Mouse (Mus musculus): ENCODE results near the gene Ints4. TPM values are rescaled to one million over a fixed set of nuclear protein-coding genes. Genes with fewer than 3 reads are reported as not detected.

Gene Ints4
- polyA plus RNA-seq, 1 experiment from 2014 or later, result 21.9 TPM

DNA sequence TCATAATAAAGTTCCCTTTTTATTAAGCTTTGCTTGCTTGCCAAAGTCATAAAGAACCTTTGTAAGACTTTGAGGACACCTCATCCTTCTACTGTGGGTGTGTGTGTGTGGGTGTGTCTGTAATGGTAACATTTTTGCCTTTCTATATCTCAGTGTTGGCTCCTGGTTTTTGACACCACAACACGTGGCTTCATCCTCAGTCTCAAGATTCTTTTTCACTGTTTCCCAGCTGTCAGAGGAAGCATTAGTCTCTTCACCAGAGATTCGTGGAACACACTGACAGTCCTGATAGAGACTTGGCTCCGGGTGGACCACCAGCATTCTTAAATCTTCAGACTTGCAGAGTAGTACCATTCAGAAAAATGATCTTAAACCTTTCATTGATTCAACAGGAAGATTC, 466 bp upstream of the Ints4 start:
- ATAC-seq (ENCODE audit: low FRiP score, low TSS enrichment) (no peak), DNase-seq (ENCODE audit: low spot score) (no peak)
- H3K4me2 ChIP-seq (replicated peaks; ENCODE audit: low read depth), result peak overlapping the region; percentile 48
- no peak overlapping the region; the same call in 1 of the 2 replicates for H3K27ac ChIP-seq (replicated peaks)
- H3K27me3 ChIP-seq (ENCODE audit: control insufficient read depth, insufficient read depth, low read length), result no peaks in the 10 kb centered on the region
- H3K9me3 ChIP-seq (ENCODE audit: control insufficient read depth, low read length), result no peaks in the 10 kb centered on the region
- peaks cover 8% of the 10 kb centered on the region; the same call in 1 of the 2 replicates for H3K36me3 ChIP-seq (ENCODE audit: control insufficient read depth, insufficient read depth, low read length)
- H3K4me3 ChIP-seq (ENCODE audit: low read depth, low read length), result peak overlapping the region; percentile 48
- no peaks in the 10 kb centered on the region; the same call in 1 of the 2 replicates for H3K4me1 ChIP-seq (replicated peaks; ENCODE audit: control insufficient read depth, insufficient read depth)
- no peak for TF ChIP-seq CTCF (IDR thresholded peaks at IDR 0.05; ENCODE audit: low read depth)
- TF ChIP-seq EP300 (optimal IDR thresholded peaks at IDR 0.05), result no peak
- 5% methylated on average over 3 of the region's 3 CpGs for WGBS
- no peak overlapping the region for H3K9ac ChIP-seq (ENCODE audit: low read length)

DNA sequence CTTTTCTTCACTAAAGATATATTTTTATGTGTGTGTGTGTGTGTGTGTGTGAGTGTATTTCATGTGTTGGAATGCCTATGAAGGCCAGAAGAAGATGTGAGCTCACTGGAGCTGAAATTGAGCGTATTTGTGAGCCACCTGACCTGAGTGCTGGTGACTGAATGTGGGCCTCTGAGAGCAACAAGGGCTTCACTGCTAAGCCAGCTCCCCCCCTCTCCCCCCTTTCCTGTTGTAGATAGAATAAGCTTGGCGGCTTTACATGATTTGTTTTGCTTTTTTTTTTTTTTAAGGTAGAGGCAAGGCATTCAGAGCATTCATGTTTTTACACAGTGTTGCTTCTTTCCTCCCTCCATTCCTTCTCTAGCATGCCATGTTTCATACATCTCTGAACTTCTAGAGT, 2.6 kb downstream of the Ints4 start:
- Histone ChIP-seq H3K4me1 (replicated peaks; ENCODE audit: control insufficient read depth, insufficient read depth) (no peaks in the 10 kb centered on the region; the same call in 1 of the 2 replicates), H3K4me2 (replicated peaks; ENCODE audit: low read depth) (no peak overlapping the region), H3K27me3 (ENCODE audit: control insufficient read depth, insufficient read depth, low read length) (no peaks in the 10 kb centered on the region), H3K36me3 (ENCODE audit: control insufficient read depth, insufficient read depth, low read length) (peaks cover 15% of the 10 kb centered on the region; the same call in 1 of the 2 replicates), H3K9ac (ENCODE audit: low read length) (no peak overlapping the region), H3K4me3 (ENCODE audit: low read depth, low read length) (no peak overlapping the region), H3K9me3 (ENCODE audit: control insufficient read depth, low read length) (no peaks in the 10 kb centered on the region), H3K27ac (replicated peaks) (no peak overlapping the region)
- TF ChIP-seq CTCF (IDR thresholded peaks at IDR 0.05; ENCODE audit: low read depth) (no peak), EP300 (optimal IDR thresholded peaks at IDR 0.05) (no peak)
- ATAC-seq (ENCODE audit: low FRiP score, low TSS enrichment) (no peak), DNase-seq (ENCODE audit: low spot score) (no peak)
- 81% methylated on average over 2 of the region's 2 CpGs for WGBS

DNA sequence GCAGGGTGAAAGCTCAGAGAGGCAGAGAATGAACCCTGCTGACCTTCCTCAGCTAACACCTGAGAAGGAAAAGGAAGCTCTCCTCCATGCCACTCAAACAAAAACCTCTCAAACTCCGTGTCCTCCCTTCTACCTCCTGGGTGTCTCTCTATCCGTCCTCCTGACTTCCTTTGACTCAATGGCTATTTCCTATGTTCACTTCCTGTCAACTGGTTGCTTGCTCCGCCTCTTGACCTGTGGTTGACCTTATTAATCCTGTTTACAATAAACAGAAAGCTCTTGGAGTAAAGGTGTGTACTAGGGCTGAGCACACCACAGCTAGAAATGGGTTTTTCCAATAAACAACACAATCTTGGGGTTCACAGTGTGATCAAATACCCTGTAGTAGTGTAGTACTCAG, 10.4 kb downstream of the Ints4 start:
- no peak for ATAC-seq (ENCODE audit: low FRiP score, low TSS enrichment)
- DNase-seq (ENCODE audit: low spot score), result no peak
- 76% methylated on average over 3 of the region's 3 CpGs for WGBS
- Histone ChIP-seq H3K9me3 (ENCODE audit: control insufficient read depth, low read length) (no peaks in the 10 kb centered on the region), H3K4me1 (replicated peaks; ENCODE audit: control insufficient read depth, insufficient read depth) (no peaks in the 10 kb centered on the region), H3K27me3 (ENCODE audit: control insufficient read depth, insufficient read depth, low read length) (no peaks in the 10 kb centered on the region), H3K9ac (ENCODE audit: low read length) (no peak overlapping the region), H3K4me2 (replicated peaks; ENCODE audit: low read depth) (no peak overlapping the region), H3K36me3 (ENCODE audit: control insufficient read depth, insufficient read depth, low read length) (peaks cover 12% of the 10 kb centered on the region; the same call in 1 of the 2 replicates), H3K27ac (replicated peaks) (no peak overlapping the region), H3K4me3 (ENCODE audit: low read depth, low read length) (no peak overlapping the region)
- no peak for TF ChIP-seq CTCF (IDR thresholded peaks at IDR 0.05; ENCODE audit: low read depth)
- TF ChIP-seq EP300 (optimal IDR thresholded peaks at IDR 0.05), result no peak

DNA sequence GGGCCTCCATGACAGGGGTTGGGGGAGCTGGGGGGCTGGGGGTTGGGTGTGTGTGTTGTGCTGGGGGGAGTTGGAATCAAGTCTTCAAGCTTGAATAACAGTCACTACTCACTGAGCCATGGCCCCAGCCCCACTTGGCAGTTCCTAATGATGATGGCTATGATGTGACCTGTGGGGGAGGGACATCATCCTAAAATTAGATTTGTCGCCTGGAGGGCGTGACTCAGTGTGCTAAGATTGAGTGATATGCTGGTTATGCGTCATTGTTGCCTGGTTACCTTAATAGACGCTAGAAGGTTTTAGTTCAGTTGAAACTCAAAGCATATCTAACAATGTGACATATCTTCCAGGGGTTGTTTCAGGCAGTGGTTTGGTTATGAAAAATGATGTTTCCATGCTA, 11.7 kb downstream of the Ints4 start:
- no peak for ATAC-seq (ENCODE audit: low FRiP score, low TSS enrichment)
- WGBS, result 75% methylated on average over 4 of the region's 4 CpGs
- Histone ChIP-seq H3K27me3 (ENCODE audit: control insufficient read depth, insufficient read depth, low read length) (no peaks in the 10 kb centered on the region), H3K36me3 (ENCODE audit: control insufficient read depth, insufficient read depth, low read length) (peaks cover 9% of the 10 kb centered on the region; the same call in 1 of the 2 replicates), H3K27ac (replicated peaks) (no peak overlapping the region), H3K9me3 (ENCODE audit: control insufficient read depth, low read length) (no peaks in the 10 kb centered on the region), H3K4me2 (replicated peaks; ENCODE audit: low read depth) (no peak overlapping the region), H3K4me3 (ENCODE audit: low read depth, low read length) (no peak overlapping the region), H3K4me1 (replicated peaks; ENCODE audit: control insufficient read depth, insufficient read depth) (no peaks in the 10 kb centered on the region), H3K9ac (ENCODE audit: low read length) (no peak overlapping the region)
- DNase-seq (ENCODE audit: low spot score), result no peak
- no peak for TF ChIP-seq EP300 (optimal IDR thresholded peaks at IDR 0.05)
- TF ChIP-seq CTCF (IDR thresholded peaks at IDR 0.05; ENCODE audit: low read depth), result no peak

DNA sequence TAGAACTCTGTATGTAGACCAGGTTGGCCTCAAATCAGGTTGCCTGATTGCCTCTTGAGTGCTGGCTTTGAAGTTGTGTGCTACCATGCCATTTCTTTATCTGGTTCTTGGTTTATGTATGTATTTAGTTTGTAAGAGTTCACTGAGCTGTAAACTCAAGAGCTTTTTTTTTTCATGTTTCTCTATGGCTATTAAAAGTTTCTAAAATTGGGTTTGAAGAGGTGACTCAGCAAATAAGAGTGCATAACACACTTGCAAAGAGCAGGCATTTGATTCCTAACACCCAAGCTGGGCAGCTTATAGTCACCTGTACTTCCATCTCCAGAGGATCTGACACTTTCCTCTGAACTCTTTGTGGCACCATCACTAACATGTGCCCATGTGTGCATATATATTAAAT, 14.3 kb downstream of the Ints4 start:
- TF ChIP-seq EP300 (optimal IDR thresholded peaks at IDR 0.05) (no peak), CTCF (IDR thresholded peaks at IDR 0.05; ENCODE audit: low read depth) (no peak)
- H3K9ac ChIP-seq (ENCODE audit: low read length), result no peak overlapping the region

DNA sequence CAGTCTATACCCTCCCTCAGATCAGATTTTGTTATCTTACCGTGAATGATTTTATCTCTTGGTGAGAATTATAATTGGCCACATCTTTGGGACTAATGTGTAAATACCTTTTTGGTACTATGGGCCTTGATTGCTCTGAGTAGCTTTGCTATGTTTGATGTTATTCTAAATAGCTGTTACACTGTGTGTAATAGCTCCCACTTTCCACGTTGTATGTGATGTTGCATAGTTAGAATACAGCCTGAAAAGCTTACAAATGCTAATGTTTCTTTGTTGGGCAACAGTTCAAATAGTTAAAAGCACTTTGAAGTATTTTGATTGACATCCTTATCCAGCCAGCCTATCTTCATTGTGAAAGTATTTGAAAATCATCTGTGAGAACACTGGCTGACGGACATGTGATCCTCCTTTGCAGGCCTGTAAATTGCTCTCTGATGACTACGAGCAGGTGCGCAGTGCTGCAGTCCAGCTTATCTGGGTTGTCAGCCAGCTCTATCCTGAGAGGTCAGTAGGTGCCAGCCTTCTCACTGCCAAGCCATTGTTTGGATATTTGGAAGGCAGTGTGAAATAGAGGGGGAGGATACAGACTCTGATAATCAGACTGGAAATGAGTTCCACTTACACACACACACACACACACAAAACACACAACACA, 19.9 kb downstream of the Ints4 start:
- no peak for ATAC-seq (ENCODE audit: low FRiP score, low TSS enrichment)

More for the DNA sequence above, 14.3 kb downstream of the Ints4 start:
- H3K27me3 ChIP-seq (ENCODE audit: control insufficient read depth, insufficient read depth, low read length), result no peaks in the 10 kb centered on the region
- no peak overlapping the region for H3K27ac ChIP-seq (replicated peaks)
- H3K4me1 ChIP-seq (replicated peaks; ENCODE audit: control insufficient read depth, insufficient read depth), result no peaks in the 10 kb centered on the region
- H3K9me3 ChIP-seq (ENCODE audit: control insufficient read depth, low read length), result no peaks in the 10 kb centered on the region
- DNase-seq (ENCODE audit: low spot score) (no peak), ATAC-seq (ENCODE audit: low FRiP score, low TSS enrichment) (no peak)
- H3K36me3 ChIP-seq (ENCODE audit: control insufficient read depth, insufficient read depth, low read length), result 0 out of 2 replicates have a peak, but pooled peaks cover 3% of the 10 kb centered on the region
- H3K4me3 ChIP-seq (ENCODE audit: low read depth, low read length), result no peak overlapping the region
- no peak overlapping the region for H3K4me2 ChIP-seq (replicated peaks; ENCODE audit: low read depth)

More for the DNA sequence above, 19.9 kb downstream of the Ints4 start:
- no peak for DNase-seq (ENCODE audit: low spot score)
- Histone ChIP-seq H3K4me1 (replicated peaks; ENCODE audit: control insufficient read depth, insufficient read depth) (no peaks in the 10 kb centered on the region), H3K9me3 (ENCODE audit: control insufficient read depth, low read length) (no peaks in the 10 kb centered on the region), H3K27ac (replicated peaks) (no peak overlapping the region), H3K9ac (ENCODE audit: low read length) (no peak overlapping the region), H3K4me3 (ENCODE audit: low read depth, low read length) (no peak overlapping the region), H3K36me3 (ENCODE audit: control insufficient read depth, insufficient read depth, low read length) (no peaks in the 10 kb centered on the region), H3K27me3 (ENCODE audit: control insufficient read depth, insufficient read depth, low read length) (no peaks in the 10 kb centered on the region), H3K4me2 (replicated peaks; ENCODE audit: low read depth) (no peak overlapping the region)
- no peak for TF ChIP-seq CTCF (IDR thresholded peaks at IDR 0.05; ENCODE audit: low read depth)
- TF ChIP-seq EP300 (optimal IDR thresholded peaks at IDR 0.05), result no peak
- 59% methylated on average over 5 of the region's 5 CpGs for WGBS
